Mouse (Mus musculus): ENCODE results near the gene Atr.

DNA sequence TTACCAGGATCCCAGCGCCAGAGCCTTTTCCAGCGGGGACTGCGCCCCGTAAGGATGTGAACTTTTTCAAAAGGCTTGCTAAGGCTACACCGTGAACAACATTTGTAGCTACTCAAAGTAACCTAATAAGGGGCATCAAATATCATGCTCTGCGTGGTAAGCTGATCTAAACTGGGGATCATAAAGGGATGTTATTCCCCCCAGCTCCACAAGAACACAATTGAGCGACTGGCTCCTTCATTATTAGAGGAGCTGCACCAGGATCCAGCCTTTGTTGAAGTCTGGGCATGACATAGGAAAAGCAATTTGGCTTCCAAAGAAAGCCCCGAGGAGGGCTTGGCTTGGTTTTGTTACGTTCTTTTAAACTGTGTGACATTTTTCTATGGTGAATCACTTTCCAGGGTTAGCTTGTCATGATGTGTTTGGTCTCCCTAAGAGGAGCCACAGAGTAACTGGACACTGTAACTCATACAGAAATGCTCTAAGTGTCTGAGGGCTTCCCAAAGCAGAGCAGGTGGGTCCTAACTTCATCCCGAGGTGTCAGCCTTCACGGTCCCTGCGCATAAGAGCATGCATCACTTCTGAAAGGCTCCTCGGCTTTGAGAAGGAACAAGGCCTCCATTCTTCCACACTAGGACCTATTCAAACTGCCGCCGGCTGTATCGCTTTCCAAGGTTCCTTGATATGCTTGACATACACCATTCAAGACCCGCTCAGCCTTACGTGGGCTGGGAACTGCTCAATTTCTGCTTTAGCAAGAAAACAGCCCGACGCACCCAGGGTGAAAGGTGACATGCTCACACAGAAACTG lies 43.5 kb upstream of the Atr start:
- TF ChIP-seq CTCF (IDR thresholded peaks at IDR 0.05; ENCODE audit: low read depth) (no peak), EP300 (optimal IDR thresholded peaks at IDR 0.05) (no peak)
